Comparison of ENCODE assay signal across 12 mouse cellular contexts in genomic region chr13:36221897-36222296, GRCm38 (mm10).
DNase-seq lines count a peak whose midpoint lies in the region; ATAC-seq and TF ChIP-seq lines count a peak whose summit lies in the region.
"Had no signal": no experiment of that assay in that cellular context is flagged by ENCODE, and none has a peak within 500 bp of the region (broad histone marks: within the 10 kb centered on the region; RNA-seq: fewer than 3 reads in every experiment).

No protein-coding gene starts in this region.

- TF ChIP-seq POLR2A in MEL (IDR thresholded peaks at IDR 0.05; ENCODE audit: control insufficient read depth in 1 of 2, insufficient read depth in 1 of 2, low read depth in 1 of 2, low read length in 2 of 2, poor library complexity in 1 of 2): no peak
- no peak for TF ChIP-seq POLR2A in brain, embryonic 14.5 days (IDR thresholded peaks at IDR 0.05; ENCODE audit: borderline replicate concordance, extremely low read depth, insufficient read depth, insufficient read length, poor library complexity, severe bottlenecking)

- H3K27me3 ChIP-seq in liver, postnatal 0 days (ENCODE audit: insufficient read depth, low read length): no peaks in the 10 kb centered on the region
- H3K27me3 ChIP-seq in MEL (ENCODE audit: control insufficient read depth in 1 of 2, insufficient read depth in 2 of 2, low read length in 2 of 2): no peaks in the 10 kb centered on the region
- H3K27me3 ChIP-seq: limb, embryonic 13.5 days; neural tube, embryonic 12.5 days had no signal

- peak; percentile 96 for ATAC-seq in frontal cortex, adult (ENCODE audit: low TSS enrichment)
- no peak for ATAC-seq in liver, postnatal 0 days

- H3K27ac ChIP-seq in liver, postnatal 0 days (ENCODE audit: low read depth): no peak overlapping the region
- H3K27ac ChIP-seq in MEL (ENCODE audit: control insufficient read depth, low read depth, low read length): no peak overlapping the region
- H3K27ac ChIP-seq: limb, embryonic 13.5 days; neural tube, embryonic 12.5 days had no signal

- no peaks in the 10 kb centered on the region for H3K36me3 ChIP-seq in liver, postnatal 0 days (replicated peaks; ENCODE audit: insufficient read depth, low read length)
- peaks cover 0 to 12% of the 10 kb centered on the region in 2 experiments; a peak in 2 of 4 replicates for H3K36me3 ChIP-seq in MEL (ENCODE audit: control insufficient read depth in 1 of 2, insufficient read depth in 2 of 2, low read length in 2 of 2)
- H3K36me3 ChIP-seq: limb, embryonic 13.5 days; neural tube, embryonic 12.5 days had no signal

- H3K9me3 ChIP-seq in liver, postnatal 0 days (ENCODE audit: low read length): no peaks in the 10 kb centered on the region
- H3K9me3 ChIP-seq in MEL (replicated peaks; ENCODE audit: insufficient read depth, low read length): no peaks in the 10 kb centered on the region
- H3K9me3 ChIP-seq: G1E; limb, embryonic 13.5 days; neural tube, embryonic 12.5 days had no signal

- H3K79me2 ChIP-seq in MEL (ENCODE audit: control insufficient read depth, insufficient read depth, low read length, poor library complexity): no peaks in the 10 kb centered on the region

- TF ChIP-seq RAD21 in MEL (IDR thresholded peaks at IDR 0.05; ENCODE audit: low read depth, low read length): peak; percentile 38

- H3K4me2 ChIP-seq in liver, postnatal 0 days (ENCODE audit: low read depth, low read length): no peak overlapping the region
- H3K4me2 ChIP-seq: heart, embryonic 11.5 days; limb, embryonic 13.5 days; neural tube, embryonic 12.5 days had no signal

- H3K9ac ChIP-seq in liver, postnatal 0 days (replicated peaks): no peak overlapping the region
- H3K9ac ChIP-seq in MEL (ENCODE audit: control insufficient read depth, low read depth, low read length, poor library complexity, severe bottlenecking): no peak overlapping the region
- H3K9ac ChIP-seq: limb, embryonic 13.5 days; neural tube, embryonic 12.5 days had no signal

- 82% methylated on average over 1 of the region's 1 CpGs for WGBS in liver, postnatal 0 days (ENCODE audit: insufficient replicate concordance)

- H3K4me3 ChIP-seq in liver, postnatal 0 days (ENCODE audit: low read depth, low read length): no peak overlapping the region
- no peak overlapping the region for H3K4me3 ChIP-seq in MEL (ENCODE audit: control insufficient read depth in 1 of 2, insufficient read depth in 1 of 2, low read depth in 2 of 2, low read length in 2 of 2)
- H3K4me3 ChIP-seq: limb, embryonic 13.5 days; neural tube, embryonic 12.5 days had no signal

- no peak for DNase-seq in frontal cortex, postnatal 14 days (ENCODE audit: low spot score in 2 of 2)
- DNase-seq in liver, postnatal 0 days: no peak
- no peak for DNase-seq in liver
- DNase-seq in MEL (ENCODE audit: low read depth, low spot score): peak; percentile 13
- DNase-seq in brain, embryonic 14.5 days (ENCODE audit: low read depth): peak; percentile 56
- no peak for DNase-seq in testis, postnatal 10 days (ENCODE audit: low spot score)
- DNase-seq: adrenal gland, adult 8-10 months had no signal

- TF ChIP-seq EP300 in liver, postnatal 0 days (IDR thresholded peaks at IDR 0.05; ENCODE audit: low read depth): no peak
- no peak for TF ChIP-seq EP300 in MEL (IDR thresholded peaks at IDR 0.05; ENCODE audit: low read depth in 1 of 2, low read length in 2 of 2)

- H3K4me1 ChIP-seq in liver, postnatal 0 days (ENCODE audit: insufficient read depth): no peaks in the 10 kb centered on the region
- peaks cover 7 to 10% of the 10 kb centered on the region in 2 experiments; a peak in 3 of 4 replicates for H3K4me1 ChIP-seq in MEL (ENCODE audit: control insufficient read depth in 1 of 2, insufficient read depth in 2 of 2, low read length in 2 of 2)
- H3K4me1 ChIP-seq: limb, embryonic 13.5 days had no signal

- peak; percentile 63 for TF ChIP-seq CTCF in liver, postnatal 0 days (IDR thresholded peaks at IDR 0.05; ENCODE audit: low read depth)
- peak; percentile 24 to 51 (median 28); a peak in 5 of 6 replicates for TF ChIP-seq CTCF in MEL (IDR thresholded peaks at IDR 0.05 in 2 of 3, conservative IDR thresholded peaks at IDR 0.05 in 1 of 3; ENCODE audit: control insufficient read depth in 1 of 3, insufficient read depth in 1 of 3, low read depth in 2 of 3, low read length in 3 of 3, poor library complexity in 1 of 3, severe bottlenecking in 1 of 3)
- peak; percentile 55; the same call in 1 of the 2 replicates for TF ChIP-seq CTCF in brain, embryonic 14.5 days (IDR thresholded peaks at IDR 0.05; ENCODE audit: borderline replicate concordance, extremely low read depth, insufficient read depth, insufficient read length)

TF ChIP-seq in MEL, 35 proteins besides CTCF, POLR2A, EP300 and RAD21:
- TF ChIP-seq ETS1 (IDR thresholded peaks at IDR 0.05; ENCODE audit: low read depth, low read length) (no peak), SMC3 (IDR thresholded peaks at IDR 0.05; ENCODE audit: low read depth, low read length) (peak; percentile 38)

Comparison
In these comparisons a context has a peak if more than half of its experiments do, and no peak if none do; other contexts are left out.
1. DNase-seq: peak in MEL (single experiment) and brain, embryonic 14.5 days (single experiment); none in frontal cortex, postnatal 14 days (0 of 2), liver, postnatal 0 days (single experiment), liver (single experiment) and testis, postnatal 10 days (single experiment).
2. Peak in every context shown above with its lines, with median percentiles within 50 percentile points of each other: CTCF ChIP-seq.